Mouse (Mus musculus) midbrain, postnatal 0 days (tissue): ENCODE measurements around the gene Zfhx3. TPM values are rescaled to one million over a fixed set of nuclear protein-coding genes. Genes with fewer than 3 reads are reported as not detected.

ENCODE experiments used
- ATAC-seq: fragments of 200-750 bp; cut with Nextera tagmentation; 2 replicates; pipeline ENCODE4 v1.8.0; 2017; ENCODE audit warnings: moderate number of reproducible peaks, mild to moderate bottlenecking, moderate TSS enrichment, moderate library complexity; ENCODE audit not compliant: low FRiP score
- DNase-seq: peaks from one replicate; pipeline ENCODE4 v3.0.0-alpha.2; 2015; ENCODE audit warnings: low spot score
- H3K27ac ChIP-seq: fragments of 300-500 bp; sonication (generic); 2 replicates; pipeline ENCODE4 v1.5.1; 2014; ENCODE audit warnings: low read depth, mild to moderate bottlenecking, low read length, mixed read lengths
- H3K27me3 ChIP-seq: fragments of 300-500 bp; sonication (generic); 2 replicates; pipeline ENCODE4 v1.6.1; 2014; ENCODE audit warnings: low read length, control low read depth, mixed read lengths; ENCODE audit not compliant: insufficient read depth
- H3K36me3 ChIP-seq: fragments of 300-500 bp; sonication (generic); 2 replicates; pipeline ENCODE4 v1.6.1; 2014; ENCODE audit warnings: low read length, control low read depth, mixed read lengths; ENCODE audit not compliant: insufficient read depth
- H3K4me1 ChIP-seq: fragments of 300-500 bp; sonication (generic); 2 replicates; pipeline ENCODE4 v1.6.1; 2014; ENCODE audit warnings: mild to moderate bottlenecking, control low read depth, antibody characterized with exemption, low read length, mixed read lengths; ENCODE audit not compliant: insufficient read depth
- H3K4me2 ChIP-seq: fragments of 300-500 bp; sonication (generic); 2 replicates; pipeline ENCODE4 v1.6.1; 2014; ENCODE audit warnings: low read depth, mild to moderate bottlenecking, low read length, mixed read lengths; ENCODE audit not compliant: poor library complexity, severe bottlenecking
- H3K4me3 ChIP-seq: fragments of 300-500 bp; sonication (generic); 2 replicates; pipeline ENCODE4 v1.5.1; 2014; ENCODE audit warnings: low read depth, mild to moderate bottlenecking, low read length, moderate library complexity
- H3K9ac ChIP-seq: fragments of 300-500 bp; sonication (generic); replicated peaks from 2 replicates; pipeline ENCODE4 v1.6.1; 2014; ENCODE audit warnings: mild to moderate bottlenecking, low read length, moderate library complexity, mixed read lengths; ENCODE audit not compliant: poor library complexity, severe bottlenecking
- H3K9me3 ChIP-seq: fragments of 300-500 bp; sonication (generic); 2 replicates; pipeline ENCODE4 v1.6.1; 2016; ENCODE audit warnings: low read length, control low read depth
- CTCF ChIP-seq: IDR thresholded peaks from 2 replicates; pipeline ENCODE4 v1.5.1; 2016; ENCODE audit warnings: antibody characterized with exemption, mild to moderate bottlenecking
- WGBS: fragments of 180-500 bp; shearing (Covaris S2); extraction: QIAGEN DNeasy Blood & Tissue Kit; methylation state at CpG from one replicate; pipeline ENCODE4 v1.1.7; 2014; 5-methylcytosine and 5-hydroxymethylcytosine counted together
- polyA plus RNA-seq: library from polyadenylated mRNA; unstranded; fragments of >200 nt; fragmentation: Nextera tagmentation; extraction: Ambion mirVana; gene quantifications from 2 replicates; pipeline ENCODE4 v1.2.1, GENCODE M21; 2015
- total RNA-seq: library from RNA; depleted of rRNA; stranded (reverse); fragments of >200 nt; gene quantifications from 2 replicates; pipeline ENCODE4 v1.2.3, GENCODE M21; 2014

Zfhx3 gene
- total and polyA plus RNA-seq, 2 experiments from 2014 or later: 33.1 to 44.5 TPM

DNA sequence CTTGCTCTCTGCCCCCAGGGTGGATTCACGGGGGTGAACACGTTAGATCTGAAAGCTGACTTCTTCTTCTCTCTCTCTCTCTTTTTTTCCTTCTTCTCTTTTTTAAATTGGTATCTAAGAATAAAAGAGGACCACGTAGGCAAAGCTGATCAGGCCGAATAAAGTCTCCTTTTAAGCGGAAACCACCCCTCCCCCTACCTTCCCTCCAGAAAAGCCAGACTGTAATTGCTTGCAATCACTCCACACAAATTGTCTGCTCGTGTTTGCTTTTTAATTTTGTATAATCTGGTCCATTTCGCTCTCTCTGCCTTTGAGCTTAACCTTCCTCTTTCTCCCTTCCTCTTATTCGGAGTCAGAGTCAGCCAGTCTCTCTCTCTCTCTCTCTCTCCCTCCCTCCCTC, 372.6 kb downstream of the Zfhx3 start:
- no peak overlapping the region for H3K4me3 ChIP-seq
- no peak for DNase-seq

DNA sequence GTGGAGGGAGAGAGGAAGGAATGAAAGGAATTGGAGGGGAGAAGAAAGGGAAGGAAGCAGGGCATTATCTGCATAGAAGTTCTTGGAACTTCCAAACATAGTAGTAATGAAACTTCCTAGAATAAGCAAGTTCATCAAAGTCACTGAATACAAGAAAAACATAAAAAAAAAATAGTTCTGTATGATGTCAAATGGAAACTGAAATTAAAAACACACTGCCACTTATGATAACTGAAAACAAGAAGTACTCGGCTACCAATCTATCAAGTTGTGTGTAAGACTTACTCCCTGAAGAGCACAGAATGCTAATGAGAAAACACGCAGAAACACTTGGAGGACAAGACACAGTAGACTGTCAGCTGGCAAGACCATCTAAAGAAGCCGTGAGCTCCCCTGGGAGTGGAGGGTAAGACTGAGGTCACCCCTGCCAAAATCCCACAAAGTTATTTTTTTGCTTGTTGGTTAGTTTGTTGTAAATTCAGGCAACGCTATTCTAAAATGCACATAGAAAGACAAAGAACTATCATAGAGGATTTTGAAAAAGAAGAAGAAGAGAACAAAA, 375.2 kb downstream of the Zfhx3 start:
- WGBS: 72% methylated on average over 4 of the region's 4 CpGs
- DNase-seq (no peak), ATAC-seq (no peak)
- no peaks in the 10 kb centered on the region for H3K36me3 ChIP-seq
- no peaks in the 10 kb centered on the region for H3K27me3 ChIP-seq
- H3K4me3 ChIP-seq: no peak overlapping the region
- no peak for TF ChIP-seq CTCF
- H3K4me2 ChIP-seq: no peak overlapping the region
- H3K9ac ChIP-seq: no peak overlapping the region
- no peak overlapping the region for H3K27ac ChIP-seq
- H3K4me1 ChIP-seq: 0 out of 2 replicates have a peak, but pooled peaks cover 3% of the 10 kb centered on the region
- no peaks in the 10 kb centered on the region for H3K9me3 ChIP-seq

More for the DNA sequence above, 372.6 kb downstream of the Zfhx3 start:
- no peak for ATAC-seq
- Histone ChIP-seq H3K27ac (no peak overlapping the region), H3K27me3 (no peaks in the 10 kb centered on the region), H3K9ac (0 out of 2 replicates have a peak overlapping the region, but pooled peaks have one; percentile 36), H3K4me2 (no peak overlapping the region), H3K36me3 (no peaks in the 10 kb centered on the region), H3K9me3 (no peaks in the 10 kb centered on the region), H3K4me1 (0 out of 2 replicates have a peak, but pooled peaks cover 3% of the 10 kb centered on the region)
- no peak for TF ChIP-seq CTCF
- WGBS: 19% methylated on average over 8 of the region's 8 CpGs

DNA sequence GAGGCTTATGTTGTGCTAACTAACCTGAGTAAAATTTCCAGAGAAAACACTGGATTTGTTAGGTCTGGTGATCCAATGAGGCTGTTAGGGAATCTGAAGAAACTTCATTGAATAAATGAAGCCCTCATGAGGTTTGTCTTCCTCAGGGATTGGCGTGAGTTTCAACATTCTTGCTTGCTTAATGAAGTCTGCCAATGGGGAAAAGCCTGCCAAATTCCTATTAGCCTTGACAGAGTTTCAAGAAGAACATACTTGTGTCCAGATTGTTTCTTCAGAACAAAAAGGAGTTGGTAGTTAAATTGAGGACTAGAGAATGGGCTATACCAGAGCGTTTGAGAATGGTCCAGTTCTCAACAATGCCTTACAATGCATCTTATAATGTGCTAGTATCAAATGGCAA, 385.3 kb downstream of the Zfhx3 start:
- WGBS: 73% methylated on average over 2 of the region's 2 CpGs
- ATAC-seq (no peak), DNase-seq (peak; percentile 5)
- H3K4me1 ChIP-seq: no peaks in the 10 kb centered on the region
- no peak for TF ChIP-seq CTCF
- no peak overlapping the region for H3K4me2 ChIP-seq
- H3K36me3 ChIP-seq: no peaks in the 10 kb centered on the region
- H3K27me3 ChIP-seq: no peaks in the 10 kb centered on the region
- H3K9me3 ChIP-seq: no peaks in the 10 kb centered on the region
- no peak overlapping the region for H3K27ac ChIP-seq
- H3K4me3 ChIP-seq: no peak overlapping the region
- H3K9ac ChIP-seq: no peak overlapping the region

- Histone ChIP-seq H3K9ac (no peak overlapping the region), H3K36me3 (no peaks in the 10 kb centered on the region), H3K4me2 (no peak overlapping the region), H3K27ac (no peak overlapping the region), H3K27me3 (no peaks in the 10 kb centered on the region), H3K9me3 (no peaks in the 10 kb centered on the region), H3K4me1 (no peaks in the 10 kb centered on the region), H3K4me3 (no peak overlapping the region)
- no peak for ATAC-seq
- DNase-seq: no peak
- TF ChIP-seq CTCF: no peak
- WGBS: 88% methylated on average over 14 of the region's 14 CpGs
These were observed 405.9 kb downstream of the Zfhx3 start for GRCm38 (mm10) chr8:108348352-108348751.

- H3K4me1 ChIP-seq: no peaks in the 10 kb centered on the region
- no peak for DNase-seq
- no peaks in the 10 kb centered on the region for H3K36me3 ChIP-seq
- no peak overlapping the region for H3K9ac ChIP-seq
- WGBS: 63% methylated on average over 4 of the region's 4 CpGs
- H3K27me3 ChIP-seq: no peaks in the 10 kb centered on the region
- no peak for TF ChIP-seq CTCF
- H3K9me3 ChIP-seq: no peaks in the 10 kb centered on the region
- H3K4me3 ChIP-seq: no peak overlapping the region
- no peak for ATAC-seq
- no peak overlapping the region for H3K4me2 ChIP-seq
- H3K27ac ChIP-seq: no peak overlapping the region
These were observed 406.3 kb downstream of the Zfhx3 start for GRCm38 (mm10) chr8:108348776-108349175.

- Histone ChIP-seq H3K9ac (no peak overlapping the region), H3K4me2 (no peak overlapping the region), H3K36me3 (no peaks in the 10 kb centered on the region), H3K4me1 (no peaks in the 10 kb centered on the region), H3K9me3 (no peaks in the 10 kb centered on the region), H3K27me3 (no peaks in the 10 kb centered on the region), H3K4me3 (no peak overlapping the region), H3K27ac (no peak overlapping the region)
- ATAC-seq (peak; percentile 31; the same call in 1 of the 2 replicates), DNase-seq (peak; percentile 9)
- 29% methylated on average over 10 of the region's 10 CpGs for WGBS
- no peak for TF ChIP-seq CTCF
These were observed 412.8 kb downstream of the Zfhx3 start for GRCm38 (mm10) chr8:108355119-108355777.
